8 mouse cellular contexts compared by ENCODE assay signal in the genomic region with DNA sequence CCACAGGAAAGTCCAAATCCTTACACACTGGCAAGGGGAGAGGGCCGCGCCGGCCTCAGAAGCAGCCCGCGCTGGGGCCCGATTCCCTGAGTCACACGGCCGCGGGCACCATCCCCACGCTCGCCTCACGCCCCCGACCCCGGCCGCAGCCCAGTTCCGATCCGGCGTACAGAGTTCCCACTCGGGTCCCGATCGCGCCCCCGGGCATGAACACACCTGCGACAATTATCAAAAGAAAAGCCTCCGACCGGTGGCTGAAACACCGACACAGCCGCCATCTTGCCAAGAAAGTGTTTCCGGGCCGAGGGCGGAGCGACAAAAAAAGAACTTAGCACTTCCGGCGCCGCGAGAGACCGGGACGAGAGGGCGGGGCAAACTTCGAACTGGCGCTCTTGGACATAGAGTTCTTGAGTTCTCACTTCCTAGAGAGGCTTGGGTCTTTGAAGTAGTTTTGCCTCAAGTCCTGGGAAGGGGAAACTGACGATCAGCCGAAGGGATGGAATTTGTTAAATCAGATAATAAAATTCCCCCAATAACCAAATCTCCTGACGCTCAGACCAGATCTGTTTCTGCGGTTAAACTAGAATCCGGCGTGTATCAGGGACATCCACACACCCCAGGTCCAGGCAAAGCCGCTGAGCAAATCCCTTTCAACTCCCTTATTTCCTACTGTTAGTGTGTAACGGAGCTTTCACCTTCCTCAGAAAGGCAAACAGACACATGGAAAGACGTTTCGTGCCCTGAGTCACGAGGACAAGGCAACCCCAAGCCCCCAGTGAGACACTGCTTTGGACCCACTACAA. TPM values are rescaled to one million over a fixed set of nuclear protein-coding genes. Genes with fewer than 3 reads are reported as not detected.
DNase-seq lines count a peak whose midpoint lies in the region; ATAC-seq lines count a peak whose summit lies in the region.

A gene (minus strand): TSS at position 463 of the 803 bp plus-strand sequence.

- H3K36me3 ChIP-seq in hindbrain, embryonic 15.5 days: peaks cover 30% of the 10 kb centered on the region

- H3K4me3 ChIP-seq in hindbrain, embryonic 15.5 days: peak within 1 kb of the TSS; percentile 96

- no peaks in the 10 kb centered on the region for H3K9me3 ChIP-seq in hindbrain, embryonic 15.5 days

- peak; percentile 87 for DNase-seq in T-cell, adult 2 months (ENCODE audit: low spot score)
- DNase-seq in cerebellum, postnatal 36 days: peak; percentile 85 to 86
- peak; percentile 80 to 89 for DNase-seq in frontal cortex, postnatal 36 days (ENCODE audit: low spot score in 2 of 2)
- peak; percentile 81 for DNase-seq in left cerebral cortex, adult 11 months (ENCODE audit: low spot score)
- peak; percentile 92 to 93 for DNase-seq in lung, postnatal 4 days
- peak; percentile 87 for DNase-seq in retina, postnatal 7 days (ENCODE audit: low read depth, low spot score)
- DNase-seq in urinary bladder, adult 2 months (ENCODE audit: low spot score): peak; percentile 61

- no peaks in the 10 kb centered on the region for H3K27me3 ChIP-seq in hindbrain, embryonic 15.5 days

- peak within 1 kb of the TSS; percentile 82 for H3K27ac ChIP-seq in hindbrain, embryonic 15.5 days (replicated peaks)

- WGBS in hindbrain, embryonic 15.5 days: 2% methylated on average over 52 of the region's 52 CpGs

- H3K9ac ChIP-seq in hindbrain, embryonic 15.5 days: peak within 1 kb of the TSS; percentile 77

- peak within 1 kb of the TSS; percentile 96 for H3K4me2 ChIP-seq in hindbrain, embryonic 15.5 days

- H3K4me1 ChIP-seq in hindbrain, embryonic 15.5 days (replicated peaks): peaks cover 31% of the 10 kb centered on the region

- peak; percentile 82 for ATAC-seq in hindbrain, embryonic 15.5 days (ENCODE audit: low FRiP score, low read depth)

RNA-seq across cellular contexts. Expression of the gene that starts here (rescaled TPM):
- 269 and 274 TPM in 2 replicates for polyA plus RNA-seq in hindbrain, embryonic 15.5 days (2015; fragmentation: Nextera tagmentation; extraction: Ambion mirVana)
- 178 and 196 TPM in 2 replicates for polyA plus RNA-seq in urinary bladder, adult 2 months (2012; rRNA removed)

Comparison
In these comparisons a context has a peak if more than half of its experiments do, and no peak if none do; other contexts are left out.
1. Peak in every context shown above with its lines: DNase-seq, ATAC-seq, H3K4me3 ChIP-seq and H3K27ac ChIP-seq.